Mouse (Mus musculus): Measurements from ENCODE around the gene Acot8.

- TF ChIP-seq CTCF (IDR thresholded peaks at IDR 0.05; ENCODE audit: extremely low read depth, insufficient read length, insufficient replicate concordance, low read depth, low read length) (no peak), POLR2A (IDR thresholded peaks at IDR 0.05; ENCODE audit: low read depth, low read length) (no peak)
Observed at GRCm38 (mm10) chr2:164761502-164761901, 43.2 kb downstream of the Acot8 start.
